In the genomic region with DNA sequence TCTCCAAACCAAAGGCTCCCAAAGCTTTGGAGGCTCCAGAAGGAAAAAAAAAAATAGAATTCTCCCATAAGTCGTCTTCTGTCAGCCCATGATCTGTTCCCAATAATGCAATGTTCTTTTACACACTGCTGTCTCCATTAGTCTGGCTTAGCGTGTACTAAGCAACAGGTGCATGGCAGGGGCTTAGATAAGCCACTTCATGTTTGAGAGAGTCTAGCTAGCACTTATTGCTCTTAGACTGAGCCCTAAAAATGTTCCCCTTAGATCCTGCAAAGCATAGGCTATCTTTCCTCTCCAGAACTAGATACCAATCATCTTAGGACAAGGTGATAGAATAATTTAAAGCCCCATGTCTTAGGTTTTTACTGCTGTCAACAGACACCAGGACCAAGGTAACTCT, we compare ENCODE assay signal across 25 mouse cellular contexts.
DNase-seq lines count a peak whose midpoint lies in the region; ATAC-seq and TF ChIP-seq lines count a peak whose summit lies in the region.
"Had no signal": no experiment of that assay in that cellular context is flagged by ENCODE, and none has a peak within 500 bp of the region (broad histone marks: within the 10 kb centered on the region; RNA-seq: fewer than 3 reads in every experiment).

No protein-coding gene starts in this region.

- no peak for ATAC-seq in midbrain, embryonic 11.5 days (ENCODE audit: low FRiP score)
- no peak for ATAC-seq in midbrain, postnatal 0 days (ENCODE audit: low FRiP score)
- ATAC-seq in liver, embryonic 11.5 days (replicated peaks; ENCODE audit: low FRiP score), result peak; percentile 86
- ATAC-seq in liver, embryonic 15.5 days (ENCODE audit: insufficient read depth), result peak; percentile 87
- ATAC-seq in megakaryocyte-erythroid progenitor cell, adult 5-6 weeks (replicated peaks; ENCODE audit: low FRiP score, low TSS enrichment, poor library complexity, severe bottlenecking), result peak; percentile 80
- ATAC-seq: activated CD4-positive, CD25-positive, alpha-beta regulatory T cell, adult 4 months; hindbrain, embryonic 16.5 days; inflammation-experienced regulatory T-cells, adult 6 months; Patski had no signal

- H3K9me3 ChIP-seq in midbrain, embryonic 11.5 days (ENCODE audit: control insufficient read depth, low read length), result no peaks in the 10 kb centered on the region
- no peaks in the 10 kb centered on the region for H3K9me3 ChIP-seq in midbrain, postnatal 0 days (ENCODE audit: low read length)
- H3K9me3 ChIP-seq in liver, embryonic 11.5 days (ENCODE audit: control insufficient read depth, low read length), result no peaks in the 10 kb centered on the region
- H3K9me3 ChIP-seq in liver, embryonic 15.5 days (replicated peaks), result no peaks in the 10 kb centered on the region
- H3K9me3 ChIP-seq: embryonic facial prominence, embryonic 12.5 days; forebrain, embryonic 13.5 days; heart, embryonic 15.5 days had no signal

- no peaks in the 10 kb centered on the region for H3K36me3 ChIP-seq in midbrain, embryonic 11.5 days (ENCODE audit: control insufficient read depth, insufficient read depth, low read length)
- H3K36me3 ChIP-seq in midbrain, postnatal 0 days (ENCODE audit: insufficient read depth, low read length), result peaks cover 3% of the 10 kb centered on the region; the same call in 1 of the 2 replicates
- H3K36me3 ChIP-seq in liver, embryonic 11.5 days (ENCODE audit: control insufficient read depth, insufficient read depth, low read length), result no peaks in the 10 kb centered on the region
- H3K36me3 ChIP-seq in liver, embryonic 15.5 days (replicated peaks), result no peaks in the 10 kb centered on the region
- H3K36me3 ChIP-seq: embryonic facial prominence, embryonic 12.5 days had no signal

- 79% methylated on average over 2 of the region's 2 CpGs for WGBS in midbrain, embryonic 11.5 days
- 80% methylated on average over 2 of the region's 2 CpGs for WGBS in midbrain, postnatal 0 days
- WGBS in liver, embryonic 11.5 days, result 53% methylated on average over 2 of the region's 2 CpGs
- 29% methylated on average over 2 of the region's 2 CpGs for WGBS in liver, embryonic 15.5 days (ENCODE audit: insufficient replicate concordance)

- H3K4me1 ChIP-seq in midbrain, embryonic 11.5 days (ENCODE audit: control insufficient read depth, insufficient read depth, low read length), result no peaks in the 10 kb centered on the region
- no peaks in the 10 kb centered on the region for H3K4me1 ChIP-seq in midbrain, postnatal 0 days (ENCODE audit: insufficient read depth, low read length)
- peaks cover 6% of the 10 kb centered on the region; the same call in 1 of the 2 replicates for H3K4me1 ChIP-seq in liver, embryonic 11.5 days (replicated peaks; ENCODE audit: control insufficient read depth, insufficient read depth, low read length)
- H3K4me1 ChIP-seq in liver, embryonic 15.5 days (replicated peaks), result peaks cover 38% of the 10 kb centered on the region
- H3K4me1 ChIP-seq: embryonic facial prominence, embryonic 12.5 days; forebrain, embryonic 13.5 days; heart, embryonic 15.5 days had no signal

- no peaks in the 10 kb centered on the region for H3K27me3 ChIP-seq in midbrain, embryonic 11.5 days (ENCODE audit: control insufficient read depth, insufficient read depth, low read length)
- no peaks in the 10 kb centered on the region for H3K27me3 ChIP-seq in midbrain, postnatal 0 days (ENCODE audit: insufficient read depth, low read length)
- no peaks in the 10 kb centered on the region for H3K27me3 ChIP-seq in liver, embryonic 11.5 days (replicated peaks; ENCODE audit: control insufficient read depth, insufficient read depth, low read length)
- H3K27me3 ChIP-seq in liver, embryonic 15.5 days, result no peaks in the 10 kb centered on the region
- H3K27me3 ChIP-seq: CH12.LX; embryonic facial prominence, embryonic 12.5 days; forebrain, embryonic 13.5 days; heart, embryonic 15.5 days; Patski had no signal

- H3K4me2 ChIP-seq in midbrain, embryonic 11.5 days, result no peak overlapping the region
- no peak overlapping the region for H3K4me2 ChIP-seq in midbrain, postnatal 0 days (ENCODE audit: low read depth, low read length, poor library complexity, severe bottlenecking)
- H3K4me2 ChIP-seq in liver, embryonic 11.5 days, result peak overlapping the region; percentile 34
- H3K4me2 ChIP-seq in liver, embryonic 15.5 days, result peak overlapping the region; percentile 18; the same call in 1 of the 2 replicates
- H3K4me2 ChIP-seq: embryonic facial prominence, embryonic 12.5 days; forebrain, embryonic 13.5 days; heart, embryonic 11.5 days; heart, embryonic 15.5 days had no signal

- H3K4me3 ChIP-seq in midbrain, embryonic 11.5 days (ENCODE audit: low read depth, low read length), result no peak overlapping the region
- no peak overlapping the region for H3K4me3 ChIP-seq in midbrain, postnatal 0 days (ENCODE audit: low read depth, low read length)
- no peak overlapping the region for H3K4me3 ChIP-seq in liver, embryonic 11.5 days (ENCODE audit: low read depth, low read length)
- H3K4me3 ChIP-seq in liver, embryonic 15.5 days (replicated peaks), result no peak overlapping the region
- H3K4me3 ChIP-seq: embryonic facial prominence, embryonic 12.5 days; forebrain, embryonic 13.5 days; heart, embryonic 15.5 days had no signal

- H3K27ac ChIP-seq in midbrain, embryonic 11.5 days (ENCODE audit: low read depth, low read length), result no peak overlapping the region
- H3K27ac ChIP-seq in midbrain, postnatal 0 days (ENCODE audit: low read depth, low read length), result no peak overlapping the region
- peak overlapping the region; percentile 62 for H3K27ac ChIP-seq in liver, embryonic 11.5 days (ENCODE audit: low read depth, low read length)
- peak overlapping the region; percentile 56; the same call in 1 of the 2 replicates for H3K27ac ChIP-seq in liver, embryonic 15.5 days (replicated peaks)
- H3K27ac ChIP-seq: embryonic facial prominence, embryonic 12.5 days; heart, embryonic 15.5 days had no signal

- TF ChIP-seq CTCF in midbrain, postnatal 0 days (IDR thresholded peaks at IDR 0.05), result no peak

- H3K9ac ChIP-seq in midbrain, embryonic 11.5 days (ENCODE audit: low read length), result no peak overlapping the region
- H3K9ac ChIP-seq in midbrain, postnatal 0 days (replicated peaks; ENCODE audit: low read length, poor library complexity, severe bottlenecking), result no peak overlapping the region
- H3K9ac ChIP-seq in liver, embryonic 11.5 days (ENCODE audit: low read depth, low read length), result no peak overlapping the region
- no peak overlapping the region for H3K9ac ChIP-seq in liver, embryonic 15.5 days
- H3K9ac ChIP-seq: embryonic facial prominence, embryonic 12.5 days; forebrain, embryonic 13.5 days; forebrain, postnatal 0 days; heart, embryonic 15.5 days had no signal

- peak; percentile 35 for DNase-seq in midbrain, embryonic 11.5 days (ENCODE audit: low spot score, missing footprints)
- no peak for DNase-seq in midbrain, postnatal 0 days (ENCODE audit: low spot score)
- DNase-seq in liver, embryonic 11.5 days (ENCODE audit: low spot score), result no peak
- no peak for DNase-seq in embryo, embryonic 10.5 days (ENCODE audit: low spot score)
- DNase-seq in layer of hippocampus, adult 9-11 months, result no peak
- DNase-seq in heart, postnatal 4 days, result no peak
- DNase-seq: adrenal gland, adult 2 months; adrenal gland, postnatal 25 days; cerebellum, adult 8-10 months; cerebellum, postnatal 14 days; forebrain, postnatal 0 days; gastrocnemius, postnatal 25 days; heart, adult 18-20 months; heart, postnatal 14 days had no signal

Comparison
In these comparisons a context has a peak if more than half of its experiments do, and no peak if none do; other contexts are left out.
1. ATAC-seq: peak in liver, embryonic 11.5 days (single experiment), liver, embryonic 15.5 days (single experiment) and megakaryocyte-erythroid progenitor cell, adult 5-6 weeks (single experiment); none in midbrain, embryonic 11.5 days (single experiment) and midbrain, postnatal 0 days (single experiment).
2. H3K27ac ChIP-seq: peak in liver, embryonic 11.5 days (single experiment) and liver, embryonic 15.5 days (single experiment); none in midbrain, embryonic 11.5 days (single experiment) and midbrain, postnatal 0 days (single experiment).
3. H3K4me2 ChIP-seq: peak in liver, embryonic 11.5 days (single experiment) and liver, embryonic 15.5 days (single experiment); none in midbrain, embryonic 11.5 days (single experiment) and midbrain, postnatal 0 days (single experiment).